Mouse (Mus musculus): Measurements from ENCODE around the gene Gm10720. TPM values are rescaled to one million over a fixed set of nuclear protein-coding genes. Genes with fewer than 3 reads are reported as not detected.

The Gm10720 gene
- polyA plus RNA-seq (2017; shearing (Covaris generic)), result not detected

DNA sequence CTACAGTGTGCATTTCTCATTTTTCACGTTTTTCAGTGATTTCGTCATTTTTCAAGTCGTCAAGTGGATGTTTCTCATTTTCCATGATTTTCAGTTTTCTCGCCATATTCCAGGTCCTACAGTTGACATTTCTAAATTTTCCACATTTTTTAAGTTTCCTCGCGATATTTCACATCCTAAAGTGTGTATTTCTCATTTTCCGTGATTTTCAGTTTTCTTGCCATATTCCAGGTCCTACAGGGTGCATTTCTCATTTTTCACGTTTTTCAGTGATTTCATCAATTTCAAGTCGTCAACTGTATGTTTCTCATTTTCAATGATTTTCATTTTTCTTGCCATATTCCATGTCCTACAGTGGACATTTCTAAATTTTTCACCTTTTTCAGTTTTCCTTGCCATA is at the start of gene Gm10720:
TSS of gene Gm10720 (plus strand) at position 301 of the 400 bp plus-strand sequence.

DNA sequence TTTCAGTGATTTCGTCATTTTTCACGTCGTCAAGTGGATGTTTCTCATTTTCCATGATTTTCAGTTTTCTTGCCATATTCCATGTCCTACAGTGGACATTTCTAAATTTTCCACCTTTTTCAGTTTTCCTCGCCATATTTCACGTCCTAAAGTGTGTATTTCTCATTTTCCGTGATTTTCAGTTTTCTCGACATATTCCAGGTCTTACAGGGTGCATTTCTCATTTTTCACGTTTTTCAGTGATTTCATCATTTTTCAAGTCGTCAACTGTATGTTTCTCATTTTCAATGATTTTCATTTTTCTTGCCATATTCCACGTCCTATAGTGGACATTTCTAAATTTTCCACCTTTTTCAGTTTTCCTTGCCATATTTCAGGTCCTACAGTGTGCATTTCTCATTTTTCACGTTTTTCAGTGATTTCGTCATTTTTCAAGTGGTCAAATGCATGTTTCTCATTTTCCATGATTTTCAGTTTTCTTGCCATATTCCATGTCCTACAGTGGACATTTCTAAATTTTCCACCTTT is 14.9 kb upstream of the Gm10720 start, which contains the start of gene Gm10722:
TSS of gene Gm10722 (plus strand) at position 478 of the 528 bp plus-strand sequence.

DNA sequence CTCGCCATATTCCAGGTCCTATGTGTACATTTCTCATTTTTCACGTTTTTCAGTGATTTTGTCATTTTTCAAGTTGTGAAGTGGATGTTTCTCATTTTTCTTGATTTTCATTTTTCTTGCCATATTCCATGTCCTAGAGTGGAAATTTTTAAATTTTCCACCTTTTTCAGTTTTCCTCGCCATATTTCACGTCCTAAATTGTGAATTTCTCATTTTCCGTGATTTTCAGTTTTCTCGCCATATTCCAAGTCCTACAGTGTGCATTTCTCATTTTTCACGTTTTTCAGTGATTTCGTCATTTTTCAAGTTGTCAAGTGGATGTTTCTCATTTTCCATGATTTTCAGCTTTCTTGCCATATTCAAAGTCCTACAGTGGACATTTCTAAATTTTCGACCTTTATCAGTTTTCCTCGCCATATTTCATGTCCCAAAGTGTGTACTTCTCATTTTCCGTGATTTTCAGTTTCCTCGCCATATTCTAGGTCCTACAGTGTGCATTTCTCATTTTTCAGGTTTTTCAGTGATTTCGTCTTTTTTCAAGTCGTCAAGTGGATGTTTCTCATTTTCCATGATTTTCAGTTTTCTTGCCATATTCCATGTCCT is 12.6 kb upstream of the Gm10720 start, which contains the start of gene Gm11168:
TSS of gene Gm11168 (plus strand) at position 553 of the 603 bp plus-strand sequence.

DNA sequence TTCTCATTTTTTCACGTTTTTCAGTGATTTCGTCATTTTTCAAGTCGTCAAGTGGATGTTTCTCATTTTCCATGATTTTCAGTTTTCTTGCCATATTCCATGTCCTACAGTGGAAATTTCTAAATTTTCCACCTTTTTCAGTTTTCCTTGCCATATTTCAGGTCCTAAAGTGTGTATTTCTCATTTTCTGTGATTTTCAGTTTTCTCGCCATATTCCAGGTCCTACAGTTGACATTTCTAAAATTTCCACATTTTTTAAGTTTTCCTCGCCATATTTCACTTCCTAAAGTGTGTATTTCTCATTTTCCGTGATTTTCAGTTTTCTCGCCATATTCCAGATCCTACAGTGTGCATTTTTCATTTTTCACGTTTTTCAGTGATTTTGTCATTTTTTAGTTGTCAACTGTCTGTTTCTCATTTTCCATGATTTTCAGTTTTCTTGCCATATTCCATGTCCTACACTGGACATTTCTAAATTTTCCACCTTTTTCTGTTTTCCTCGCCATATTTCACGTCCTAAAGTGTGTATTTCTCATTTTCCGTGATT is 2.6 kb upstream of the Gm10720 start, which contains the start of gene Gm10721:
TSS of gene Gm10721 (plus strand) at position 408 of the 547 bp plus-strand sequence.

DNA sequence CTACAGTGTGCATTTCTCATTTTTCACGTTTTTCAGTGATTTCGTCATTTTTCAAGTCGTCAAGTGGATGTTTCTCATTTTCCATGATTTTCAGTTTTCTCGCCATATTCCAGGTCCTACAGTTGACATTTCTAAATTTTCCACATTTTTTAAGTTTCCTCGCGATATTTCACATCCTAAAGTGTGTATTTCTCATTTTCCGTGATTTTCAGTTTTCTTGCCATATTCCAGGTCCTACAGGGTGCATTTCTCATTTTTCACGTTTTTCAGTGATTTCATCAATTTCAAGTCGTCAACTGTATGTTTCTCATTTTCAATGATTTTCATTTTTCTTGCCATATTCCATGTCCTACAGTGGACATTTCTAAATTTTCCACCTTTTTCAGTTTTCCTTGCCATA is 1.7 kb downstream of the Gm10720 start, which contains the start of gene Gm10719:
TSS of gene Gm10719 (plus strand) at position 301 of the 400 bp plus-strand sequence.

DNA sequence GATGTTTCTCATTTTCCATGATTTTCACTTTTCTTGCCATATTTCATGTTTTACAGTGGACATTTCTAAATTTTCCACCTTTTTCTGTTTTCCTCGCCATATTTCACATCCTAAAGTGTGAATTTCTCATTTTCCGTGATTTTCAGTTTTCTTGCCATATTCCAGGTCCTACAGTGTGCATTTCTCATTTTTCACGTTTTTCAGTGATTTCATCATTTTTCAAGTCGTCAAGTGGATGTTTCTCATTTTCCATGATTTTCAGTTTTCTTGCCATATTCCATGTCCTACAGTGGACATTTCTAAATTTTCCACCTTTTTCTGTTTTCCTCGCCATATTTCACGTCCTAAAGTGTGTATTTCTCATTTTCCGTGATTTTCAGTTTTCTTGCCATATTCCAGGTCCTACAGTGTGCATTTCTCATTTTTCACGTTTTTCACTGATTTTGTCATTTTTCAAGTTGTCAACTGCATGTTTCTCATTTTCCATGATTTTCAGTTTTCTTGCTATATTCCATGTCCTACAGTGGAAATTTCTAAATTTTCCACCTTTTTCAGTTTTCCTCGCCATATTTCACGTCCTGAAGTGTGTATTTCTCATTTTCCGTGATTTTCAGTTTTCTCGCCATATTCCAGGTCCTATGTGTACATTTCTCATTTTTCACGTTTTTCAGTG is 8.0 kb downstream of the Gm10720 start, which contains the start of gene Gm10718:
TSS of gene Gm10718 (plus strand) at position 236 of the 673 bp plus-strand sequence.

DNA sequence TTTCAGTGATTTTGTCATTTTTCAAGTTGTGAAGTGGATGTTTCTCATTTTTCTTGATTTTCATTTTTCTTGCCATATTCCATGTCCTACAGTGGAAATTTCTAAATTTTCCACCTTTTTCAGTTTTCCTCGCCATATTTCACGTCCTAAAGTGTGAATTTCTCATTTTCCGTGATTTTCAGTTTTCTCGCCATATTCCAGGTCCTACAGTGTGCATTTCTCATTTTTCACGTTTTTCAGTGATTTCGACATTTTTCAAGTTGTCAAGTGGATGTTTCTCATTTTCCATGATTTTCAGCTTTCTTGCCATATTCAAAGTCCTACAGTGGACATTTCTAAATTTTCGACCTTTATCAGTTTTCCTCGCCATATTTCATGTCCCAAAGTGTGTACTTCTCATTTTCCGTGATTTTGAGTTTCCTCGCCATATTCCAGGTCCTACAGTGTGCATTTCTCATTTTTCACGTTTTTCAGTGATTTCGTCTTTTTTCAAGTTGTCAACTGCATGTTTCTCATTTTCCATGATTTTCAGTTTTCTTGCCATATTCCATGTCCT is 9.5 kb downstream of the Gm10720 start, which contains the start of gene Gm10717:
TSS of gene Gm10717 (plus strand) at position 506 of the 556 bp plus-strand sequence.

DNA sequence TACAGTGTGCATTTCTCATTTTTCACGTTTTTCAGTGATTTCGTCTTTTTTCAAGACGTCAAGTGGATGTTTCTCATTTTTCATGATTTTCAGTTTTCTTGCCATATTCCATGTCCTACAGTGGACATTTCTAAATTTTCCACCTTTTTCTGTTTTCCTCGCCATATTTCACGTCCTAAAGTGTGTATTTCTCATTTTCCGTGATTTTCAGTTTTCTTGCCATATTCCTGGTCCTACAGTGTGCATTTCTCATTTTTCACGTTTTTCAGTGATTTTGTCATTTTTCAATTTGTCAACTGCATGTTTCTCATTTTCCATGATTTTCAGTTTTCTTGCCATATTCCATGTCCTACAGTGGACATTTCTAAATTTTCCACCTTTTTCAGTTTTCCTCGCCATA is 18.8 kb downstream of the Gm10720 start, which contains the start of gene Gm17535:
TSS of gene Gm17535 (plus strand) at position 301 of the 400 bp plus-strand sequence.

DNA sequence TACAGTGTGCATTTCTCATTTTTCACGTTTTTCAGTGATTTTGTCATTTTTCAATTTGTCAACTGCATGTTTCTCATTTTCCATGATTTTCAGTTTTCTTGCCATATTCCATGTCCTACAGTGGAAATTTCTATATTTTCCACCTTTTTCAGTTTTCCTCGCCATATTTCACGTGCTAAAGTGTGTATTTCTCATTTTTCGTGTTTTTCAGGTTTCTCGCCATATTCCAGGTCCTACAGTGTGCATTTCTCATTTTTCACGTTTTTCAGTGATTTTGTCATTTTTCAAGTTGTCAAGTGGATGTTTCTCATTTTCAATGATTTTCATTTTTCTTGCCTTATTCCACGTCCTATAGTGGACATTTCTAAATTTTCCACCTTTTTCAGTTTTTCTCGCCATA is 21.1 kb downstream of the Gm10720 start, which contains the start of gene Gm10715:
TSS of gene Gm10715 (plus strand) at position 301 of the 400 bp plus-strand sequence.

Other genes starting within 250 kb of the Gm10720 start
- 2.1 TPM for gene Gm10722, start 14.7 kb upstream of the Gm10720 start, polyA plus RNA-seq (2017; shearing (Covaris generic))
- 9.0 TPM for gene Gm11168, start 12.3 kb upstream of the Gm10720 start, polyA plus RNA-seq (2017; shearing (Covaris generic))
- not detected for gene Gm10721, start 2.5 kb upstream of the Gm10720 start, polyA plus RNA-seq (2017; shearing (Covaris generic))
- 9.3 TPM for gene Gm10719, start 1.8 kb downstream of the Gm10720 start, polyA plus RNA-seq (2017; shearing (Covaris generic))
- 6.2 TPM for gene Gm10718, start 7.9 kb downstream of the Gm10720 start, polyA plus RNA-seq (2017; shearing (Covaris generic))
- gene Gm10717, start 9.8 kb downstream of the Gm10720 start, polyA plus RNA-seq (2017; shearing (Covaris generic)), result 18.8 TPM
- not detected for gene Gm17535, start 18.9 kb downstream of the Gm10720 start, polyA plus RNA-seq (2017; shearing (Covaris generic))
- gene Gm10715, start 21.2 kb downstream of the Gm10720 start, polyA plus RNA-seq (2017; shearing (Covaris generic)), result 0.61 TPM

Data from naive thymus-derived CD4-positive, alpha-beta T cell, adult 5 months (primary cell).